Mouse (Mus musculus) embryo, embryonic 10.5 days (tissue): ENCODE data around the gene Pkd1.

Experiments
- DNase-seq: peaks from one replicate; pipeline ENCODE4 v3.0.0-alpha.2; 2015; ENCODE audit warnings: low spot score

The Pkd1 gene

DNA sequence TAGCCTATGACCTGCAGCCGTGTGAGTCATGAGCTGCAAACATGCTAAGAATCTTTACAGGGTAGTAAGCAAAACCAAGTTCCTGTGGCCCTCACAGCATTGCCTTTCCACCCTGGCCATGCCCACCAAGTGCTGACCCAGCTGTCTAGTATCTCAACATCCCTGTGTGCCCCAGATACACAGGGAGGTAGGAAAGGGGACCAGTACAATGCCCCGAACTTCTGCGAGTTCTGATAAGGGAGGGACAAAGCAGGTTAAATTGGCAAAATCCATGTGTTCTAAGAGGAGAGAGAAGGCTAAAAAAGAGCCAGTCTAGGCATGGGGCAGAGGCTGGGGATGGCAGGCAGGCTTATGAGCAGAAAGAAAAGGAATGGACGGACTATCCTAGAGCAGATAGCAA lies 58.7 kb downstream of the Pkd1 start:
- no peak for DNase-seq

DNA sequence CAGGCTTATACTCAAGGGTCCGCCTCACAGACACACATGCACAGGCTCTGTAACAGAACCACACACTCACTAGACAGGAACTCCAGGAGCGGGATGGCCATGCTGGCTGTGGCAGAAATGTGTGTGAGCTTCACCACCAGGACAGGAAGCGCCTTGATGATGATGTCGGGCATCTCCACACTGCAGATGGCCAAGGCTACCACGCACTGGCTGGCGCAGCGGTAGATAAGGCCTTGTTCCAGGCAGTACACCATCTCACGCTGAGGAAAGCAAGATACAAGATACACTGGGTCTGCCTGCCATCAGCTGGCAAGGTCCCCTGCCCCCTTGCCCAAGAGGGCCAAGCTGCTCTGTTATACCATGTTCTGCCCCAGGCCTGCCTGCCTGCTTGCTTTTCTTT lies 59.2 kb downstream of the Pkd1 start:
- DNase-seq: no peak

DNA sequence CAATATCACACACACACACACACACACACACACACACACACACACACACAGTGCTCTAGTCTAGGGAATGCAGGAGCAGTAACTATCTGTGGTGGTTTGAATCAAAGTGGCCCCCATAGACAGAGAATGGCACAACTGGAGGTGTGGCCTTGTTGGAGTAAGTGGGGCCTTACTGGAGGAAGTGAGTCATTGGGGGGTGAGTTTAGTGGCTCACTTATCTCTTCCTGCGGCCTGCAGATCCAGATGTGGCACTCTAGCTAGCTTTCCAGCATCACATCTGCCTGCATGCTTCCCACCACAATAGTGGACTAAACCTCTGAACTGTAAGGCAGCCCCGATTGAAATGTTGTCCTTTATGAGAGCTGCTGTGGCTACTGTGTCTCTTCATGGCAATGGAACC lies 61.1 kb downstream of the Pkd1 start:
- no peak for DNase-seq

DNA sequence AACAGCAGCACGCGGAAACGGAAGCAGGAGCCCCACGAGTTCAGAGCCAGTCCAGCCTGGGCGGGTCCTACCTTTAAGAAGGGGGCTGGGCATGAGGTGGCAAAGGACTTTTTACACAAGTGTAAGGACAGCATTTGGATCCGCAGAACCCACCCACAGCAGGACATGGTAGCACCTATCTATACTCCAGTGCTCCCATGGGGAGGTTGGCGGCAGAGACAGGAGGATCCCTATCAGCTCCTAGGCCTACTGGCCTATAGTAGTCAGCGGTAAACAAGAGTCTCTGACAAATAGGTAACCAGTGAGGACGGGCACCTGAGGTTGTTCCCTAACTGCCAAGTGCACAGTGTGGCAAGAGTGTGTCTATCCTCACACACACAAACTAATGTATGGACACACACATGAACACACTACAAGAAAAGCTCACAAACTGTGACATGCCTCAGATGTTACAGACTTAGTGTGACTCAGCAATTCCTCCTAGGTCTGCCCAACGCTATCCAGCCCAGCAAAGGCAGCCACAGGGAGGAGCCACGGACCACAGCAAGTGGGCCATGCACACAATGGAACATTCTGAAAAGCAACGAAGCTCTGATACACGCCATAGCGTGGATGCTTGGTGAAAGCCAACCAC lies 68.0 kb downstream of the Pkd1 start:
- peak; percentile 12 for DNase-seq

DNA sequence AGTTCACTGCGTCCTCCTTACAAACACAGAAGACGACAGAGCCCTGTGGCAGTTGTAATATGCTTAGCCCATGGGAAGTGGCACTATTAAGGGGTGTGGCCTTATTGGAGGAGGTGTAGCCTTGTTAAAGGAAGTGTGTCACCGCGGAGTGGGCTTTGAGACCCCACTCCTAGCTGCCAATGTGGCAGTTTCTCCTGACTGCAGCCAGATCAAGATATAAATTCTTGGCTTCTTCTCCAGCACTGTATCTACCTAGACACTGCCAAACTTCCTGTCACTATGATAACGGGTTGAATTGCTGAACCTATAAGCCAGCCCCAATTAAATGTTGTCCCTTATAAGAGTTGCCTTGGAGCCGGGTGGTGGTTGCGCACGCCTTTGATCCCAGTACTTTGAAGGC lies 75.8 kb downstream of the Pkd1 start:
- no peak for DNase-seq

DNA sequence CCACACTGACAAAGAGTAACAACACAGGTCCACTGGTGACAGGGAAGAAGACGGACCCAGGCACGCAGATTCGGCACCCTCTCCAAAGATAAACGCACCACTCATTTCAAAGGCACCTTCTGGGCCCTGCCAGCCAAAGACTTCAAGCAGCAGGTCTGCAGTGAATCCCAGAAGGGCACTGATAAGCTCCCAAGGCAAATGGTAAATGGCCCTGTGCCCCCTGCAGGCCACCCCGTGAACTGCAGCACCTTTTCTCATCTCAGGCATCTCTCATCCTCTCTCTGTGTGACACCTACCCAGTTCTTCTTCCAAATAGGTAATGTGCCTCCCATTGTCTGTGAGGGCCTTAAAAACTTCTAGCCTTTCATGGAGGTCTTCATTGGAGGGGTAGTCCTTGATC lies 79.0 kb downstream of the Pkd1 start:
- peak; percentile 81 for DNase-seq

DNA sequence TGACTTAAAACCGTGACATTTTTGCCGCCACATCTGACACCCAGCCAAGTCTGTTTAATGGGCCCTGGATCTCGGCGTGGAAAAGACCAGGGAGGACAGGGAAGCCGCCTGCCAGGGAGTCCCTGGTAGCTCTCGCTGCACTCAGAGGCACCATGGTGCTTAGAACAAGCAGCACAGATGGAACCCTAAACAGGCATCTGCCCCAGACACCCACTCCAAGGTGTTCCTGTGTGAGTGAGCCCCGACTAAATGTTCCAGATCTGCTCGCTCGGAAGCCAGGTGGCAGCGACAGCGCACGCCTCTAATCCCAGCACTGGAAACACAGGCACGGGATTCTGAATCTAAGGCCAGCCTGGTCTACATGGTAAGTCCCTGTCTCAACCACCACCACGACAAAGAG lies 80.4 kb downstream of the Pkd1 start:
- DNase-seq: no peak

DNA sequence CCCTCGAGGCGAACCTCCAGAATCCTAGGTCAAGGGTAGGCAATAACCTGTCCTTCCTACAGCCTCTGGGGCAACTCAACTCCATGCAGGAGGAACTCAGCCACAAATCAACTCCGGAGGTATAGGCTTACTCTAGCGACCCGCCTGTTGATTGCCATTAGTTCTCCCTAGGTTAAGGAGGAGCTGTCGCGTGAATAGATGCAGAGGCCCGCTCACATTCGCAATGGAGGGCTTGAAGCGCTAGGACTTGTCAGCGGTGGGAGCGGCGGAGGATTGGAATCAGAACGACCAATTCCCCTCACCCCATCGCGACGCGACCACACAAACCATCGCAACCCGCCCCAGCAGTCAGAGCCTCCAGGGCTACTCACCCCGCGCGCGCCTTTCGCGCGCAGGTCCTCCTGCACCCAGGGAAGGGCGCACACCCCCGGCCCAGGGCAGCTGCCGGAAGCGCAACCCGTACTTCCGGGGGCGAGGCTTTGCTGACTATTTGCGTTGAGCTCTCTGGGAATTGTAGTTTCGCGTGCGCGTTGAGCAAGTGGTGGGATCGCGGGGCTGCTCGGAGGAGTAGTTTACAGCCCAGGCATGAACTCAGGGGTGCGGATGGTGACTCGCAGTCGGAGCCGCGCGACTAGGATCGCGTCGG lies 82.7 kb downstream of the Pkd1 start, which contains the start of the genes Tsc2 and Nthl1:
Gene Tsc2 (minus strand): TSS at position 464 of the 646 bp plus-strand sequence.
Gene Nthl1 (plus strand): TSS at position 514 of the 646 bp plus-strand sequence.
- peak; percentile 95 for DNase-seq

DNA sequence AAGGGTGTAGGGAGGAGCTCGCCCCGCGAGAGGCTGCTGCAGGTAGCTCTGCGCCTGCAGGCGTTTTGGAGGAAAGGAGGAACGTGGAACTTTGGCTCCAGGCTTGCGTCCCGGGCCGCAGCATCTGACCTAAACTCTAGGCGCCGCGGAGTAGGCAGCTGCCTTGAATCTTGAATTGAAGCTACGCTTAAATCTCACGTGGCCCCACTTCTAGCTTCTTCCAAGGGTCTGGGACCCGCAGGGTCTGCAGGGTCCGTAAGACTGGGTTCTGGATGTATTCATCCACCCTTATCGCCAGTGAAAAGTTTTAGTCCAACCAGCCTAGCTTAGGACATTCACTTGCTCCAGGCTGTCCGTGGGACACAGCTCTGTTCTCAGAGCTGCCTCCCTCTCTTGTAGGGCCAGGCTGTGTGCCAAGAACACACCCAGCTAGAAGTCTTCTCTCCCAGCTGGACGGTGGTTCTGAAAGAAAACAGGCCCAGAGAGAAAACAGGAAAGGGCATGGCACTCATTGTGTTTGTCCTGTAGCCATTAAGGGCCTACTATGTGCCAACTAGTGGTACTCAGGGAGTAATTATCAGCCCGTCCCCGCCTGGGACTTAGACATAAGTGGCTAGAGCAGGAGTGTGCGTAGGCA lies 83.3 kb downstream of the Pkd1 start:
- no peak for DNase-seq

DNA sequence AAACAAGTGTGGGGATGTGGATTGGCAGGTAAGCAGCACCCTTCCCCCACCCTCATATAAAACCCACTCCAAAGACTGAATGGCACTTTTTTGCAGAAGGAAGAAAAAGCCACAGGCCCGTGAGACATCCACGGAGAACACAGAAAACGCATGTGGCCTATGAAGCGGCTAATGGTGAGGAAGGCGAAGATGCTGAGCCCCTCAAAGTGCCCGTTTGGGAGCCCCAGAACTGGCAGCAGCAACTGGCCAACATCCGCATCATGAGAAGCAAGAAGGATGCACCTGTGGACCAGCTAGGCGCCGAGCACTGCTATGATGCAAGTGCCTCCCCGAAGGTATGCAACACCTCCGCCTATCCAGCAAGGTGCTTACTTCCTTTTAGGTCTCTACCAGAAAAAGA lies 84.2 kb downstream of the Pkd1 start:
- DNase-seq: no peak

DNA sequence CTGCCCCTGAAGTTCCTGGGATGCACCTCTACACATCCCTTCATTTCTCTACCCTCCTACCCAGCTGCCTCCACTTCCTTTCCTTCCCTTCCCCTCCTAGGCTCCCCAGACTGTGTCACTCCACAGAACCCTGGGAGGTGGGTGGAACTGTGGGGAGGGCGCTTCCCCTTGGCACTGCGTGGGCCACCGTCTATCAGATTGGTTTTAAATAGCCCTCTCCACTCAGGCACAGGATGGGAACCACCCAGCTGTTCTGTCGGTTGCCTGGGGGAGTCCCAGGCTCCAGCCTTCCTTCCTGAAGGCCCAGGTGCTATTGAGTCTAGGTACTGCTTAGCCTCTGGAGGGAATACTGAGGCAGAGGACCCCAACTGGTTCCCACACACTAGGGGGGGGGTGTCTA lies 85.4 kb downstream of the Pkd1 start:
- no peak for DNase-seq

DNA sequence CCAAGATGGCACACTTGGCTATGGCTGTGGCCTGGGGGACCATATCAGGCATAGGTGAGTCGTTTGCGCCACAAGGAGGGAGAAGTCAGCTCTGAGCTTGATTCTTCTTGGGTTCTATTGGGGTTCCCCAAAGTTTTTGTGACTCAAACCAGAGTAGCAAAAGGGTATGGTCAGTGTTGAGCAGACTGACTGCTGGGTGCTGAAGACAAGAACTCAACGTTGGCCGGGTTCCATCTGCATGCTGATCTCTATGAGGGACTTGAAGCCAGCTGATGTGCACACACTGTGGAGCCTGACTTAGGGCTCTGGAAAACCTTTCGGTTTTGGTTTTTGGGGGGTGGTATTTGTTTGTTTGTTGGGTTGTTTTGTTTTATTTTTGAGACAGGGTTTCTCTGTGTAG lies 86.1 kb downstream of the Pkd1 start:
- DNase-seq: no peak

DNA sequence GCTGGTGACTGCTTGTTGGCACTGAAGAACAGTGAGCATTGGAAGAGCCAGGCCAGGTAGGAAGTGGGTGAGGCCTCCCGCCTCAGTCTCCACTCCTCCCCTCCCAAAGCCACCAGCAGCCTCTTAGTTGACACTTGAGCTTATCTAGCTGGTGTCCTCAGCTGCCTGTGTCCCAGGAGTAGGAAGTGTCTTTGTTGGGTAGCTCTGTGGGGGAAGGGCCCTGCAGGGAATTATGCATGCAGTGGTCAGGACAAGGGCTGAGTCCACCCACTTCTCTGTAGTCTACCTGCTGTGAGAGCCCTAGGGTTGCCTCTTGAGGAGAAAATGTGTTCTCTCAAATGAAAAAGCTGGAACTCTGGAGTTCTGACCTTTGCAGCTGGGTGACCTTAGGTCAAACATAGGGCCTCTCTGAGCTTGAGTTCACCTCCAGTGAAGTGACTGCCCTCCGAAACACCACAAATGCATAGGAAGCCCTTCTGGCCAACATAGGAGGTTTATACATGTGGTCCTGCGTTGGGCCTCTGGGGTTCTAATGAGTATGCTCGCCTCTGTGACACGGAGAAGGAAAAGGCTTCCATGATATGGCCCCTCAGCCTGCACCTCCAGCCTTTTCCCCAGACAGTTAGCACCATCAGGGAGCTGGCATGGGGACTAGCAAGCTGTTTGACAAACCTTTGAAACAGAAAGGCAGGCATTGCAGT lies 87.3 kb downstream of the Pkd1 start:
- DNase-seq: no peak

DNA sequence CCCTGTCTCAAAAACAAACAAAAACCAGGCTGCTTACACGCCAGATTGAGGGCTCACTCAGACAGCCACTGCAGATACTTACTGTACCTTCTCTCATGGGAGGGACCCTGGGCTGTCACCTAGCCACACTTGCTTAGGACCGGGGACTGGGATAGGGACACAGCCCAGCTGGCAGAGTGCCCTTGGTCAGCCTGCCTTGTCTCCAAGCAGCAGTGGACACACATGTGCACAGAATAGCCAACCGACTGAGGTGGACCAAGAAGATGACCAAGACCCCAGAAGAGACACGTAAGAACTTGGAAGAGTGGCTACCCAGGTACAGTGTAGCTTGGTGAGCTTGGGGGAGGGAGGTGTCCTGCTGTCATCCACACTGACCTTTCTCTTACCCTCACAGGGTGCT lies 88.6 kb downstream of the Pkd1 start:
- no peak for DNase-seq

DNA sequence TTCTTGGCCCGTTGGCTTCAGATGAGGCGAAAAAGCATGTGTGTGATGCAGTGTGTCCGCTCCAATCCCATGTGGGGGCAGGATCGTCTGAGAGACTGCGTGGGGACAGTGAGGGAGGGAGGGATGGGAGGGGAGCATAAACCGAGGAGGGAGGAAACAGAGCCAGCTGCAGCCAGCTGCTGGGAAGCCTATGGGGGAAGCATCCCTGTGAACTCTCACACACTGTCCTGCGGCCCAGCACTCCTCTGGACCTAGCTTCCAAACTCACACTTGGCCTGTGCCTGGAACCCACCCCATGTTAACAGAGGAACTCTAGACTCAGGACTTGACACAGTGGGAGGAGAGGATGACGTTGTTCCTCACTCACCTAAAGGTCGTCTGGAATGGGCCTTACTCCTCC lies 89.2 kb downstream of the Pkd1 start:
- no peak for DNase-seq

DNA sequence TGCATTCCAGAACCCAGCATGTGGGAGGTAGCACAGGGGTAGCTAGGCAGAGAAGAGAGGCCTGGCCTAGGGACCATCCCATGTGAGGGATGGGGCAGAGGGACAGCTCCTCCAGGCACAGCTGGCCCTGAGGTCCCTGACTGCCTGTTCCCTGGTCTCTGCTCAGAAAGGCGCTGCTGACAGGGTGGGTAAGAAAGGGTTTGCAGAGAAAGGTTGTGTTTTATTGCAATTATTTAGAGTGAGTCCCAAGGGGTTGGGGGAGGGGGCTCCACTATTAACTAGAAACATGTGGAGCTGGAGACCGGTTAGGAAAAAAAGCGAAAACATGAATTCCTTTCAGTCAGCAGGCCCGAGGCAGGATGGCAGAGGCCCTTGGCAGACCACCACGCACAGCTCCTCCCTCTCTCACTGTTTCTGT lies 89.9 kb downstream of the Pkd1 start:
- peak; percentile 68 for DNase-seq

DNA sequence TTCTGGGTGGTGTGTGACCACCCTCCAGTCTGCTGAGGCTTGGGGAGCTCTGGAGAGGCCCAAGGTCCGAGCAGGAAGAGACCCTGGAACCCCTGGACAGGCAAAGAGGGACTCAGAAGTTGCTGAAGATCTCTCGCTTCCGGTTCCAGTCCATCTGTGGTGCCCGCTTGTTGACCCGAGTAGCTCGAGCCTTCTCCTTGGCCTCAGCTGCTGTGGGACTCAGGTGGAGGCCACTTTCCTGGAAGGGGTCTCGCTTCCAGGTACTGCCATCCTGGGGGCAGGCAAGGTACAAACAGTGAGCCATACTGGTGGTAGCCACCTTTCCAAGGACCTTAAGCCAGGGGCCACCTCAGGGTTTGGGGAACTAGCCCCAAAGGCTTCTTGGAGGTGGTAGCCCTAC lies 90.5 kb downstream of the Pkd1 start:
- no peak for DNase-seq

DNA sequence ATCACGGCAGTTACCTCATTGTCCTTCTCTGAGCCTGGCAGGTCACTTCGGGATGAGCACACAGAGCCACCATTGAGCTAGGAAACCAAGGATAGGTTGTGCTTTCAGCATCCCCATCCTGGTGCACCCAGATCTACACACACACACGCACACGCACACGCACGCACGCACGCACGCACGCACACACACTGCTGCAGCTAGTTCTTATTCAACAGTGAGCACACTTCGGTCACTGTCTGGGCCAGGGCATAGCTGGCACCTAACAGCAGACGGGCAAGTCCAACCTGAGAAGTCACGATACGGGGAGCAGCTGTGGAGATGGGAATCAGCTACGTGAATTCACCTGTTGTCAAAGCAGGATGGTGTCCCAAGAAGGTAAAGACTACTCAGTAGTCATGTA lies 90.9 kb downstream of the Pkd1 start:
- DNase-seq: no peak

DNA sequence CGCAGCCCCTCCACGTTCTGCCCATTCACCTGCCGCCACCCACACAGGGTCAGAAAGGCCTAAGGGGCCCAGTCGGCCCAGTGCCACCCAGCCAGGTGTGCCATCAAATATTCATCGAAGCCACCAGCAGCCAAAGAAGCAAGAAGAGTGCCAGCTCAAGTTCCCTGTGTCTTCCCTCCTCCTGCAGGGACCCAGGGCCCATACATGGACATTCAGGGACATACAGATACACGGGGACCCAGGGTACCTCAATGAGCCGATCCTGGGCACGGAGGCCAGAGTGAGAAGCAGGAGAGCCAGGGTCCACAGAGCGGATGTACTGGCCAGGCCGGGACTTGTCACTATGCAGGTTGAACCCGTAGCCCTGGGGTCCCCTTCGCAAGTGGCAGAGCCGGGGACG lies 92.3 kb downstream of the Pkd1 start:
- no peak for DNase-seq

DNA sequence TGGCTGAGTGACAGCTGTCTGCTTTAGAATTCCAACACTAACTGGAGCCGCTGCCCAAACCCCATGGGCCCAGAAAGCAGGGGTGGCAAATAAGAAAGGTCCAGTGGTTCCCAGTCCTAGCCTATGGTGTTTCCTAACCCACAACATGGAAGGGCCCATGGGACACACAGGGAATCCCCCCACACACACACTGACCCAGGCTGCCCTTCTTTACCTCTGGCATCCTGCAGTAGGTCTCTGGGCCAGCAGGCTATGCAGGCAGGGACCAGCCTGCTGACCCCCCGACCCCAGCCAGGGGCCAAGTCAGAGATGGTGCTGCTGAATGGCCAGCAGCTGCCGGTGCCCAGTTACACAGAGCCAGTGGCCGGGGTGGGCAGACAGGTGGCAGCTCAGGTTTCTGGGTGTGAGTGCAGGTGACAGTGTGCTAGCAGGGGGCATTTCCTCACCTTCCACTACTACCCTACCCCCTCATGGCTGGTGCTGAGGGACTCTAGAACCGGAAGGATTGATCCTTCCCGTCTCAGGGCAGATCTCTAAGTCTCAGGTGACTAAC lies 93.2 kb downstream of the Pkd1 start:
- DNase-seq: no peak

DNA sequence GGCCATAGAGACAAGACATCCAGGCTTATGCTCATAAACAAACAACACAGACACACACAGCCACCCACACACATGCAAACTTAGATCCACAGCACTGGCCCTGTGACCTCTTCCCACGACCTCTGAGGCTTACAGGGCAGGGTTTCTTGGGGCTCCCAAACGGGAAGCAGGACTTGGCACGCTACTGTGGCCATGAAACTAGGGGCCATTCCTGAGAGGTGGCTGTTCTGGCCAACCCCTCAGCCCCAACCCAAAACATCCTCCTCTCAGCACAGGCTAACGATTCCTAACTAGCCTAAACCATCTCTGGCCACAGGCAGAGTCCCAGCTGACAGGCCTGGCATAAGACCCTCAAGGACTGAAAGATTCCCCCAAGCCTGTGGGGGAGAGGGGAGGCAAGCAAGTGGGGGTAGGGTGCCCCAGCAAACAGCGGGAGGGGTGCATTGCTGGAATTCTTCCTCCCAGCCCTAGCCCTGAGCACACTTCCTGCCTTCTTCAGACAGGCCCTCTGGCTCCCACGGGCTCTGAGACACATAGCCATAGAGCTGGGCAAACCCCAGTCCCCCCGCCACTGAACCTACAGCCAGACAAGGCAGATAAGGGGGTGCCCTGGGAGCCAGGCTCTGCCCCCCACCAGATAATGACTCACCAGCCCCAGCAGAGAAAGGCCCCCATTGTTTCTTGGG lies 94.5 kb downstream of the Pkd1 start:
- DNase-seq: no peak
